Mouse (Mus musculus) embryo, embryonic 9.5 days (tissue): Measurements from ENCODE around the gene Ceacam13.
"Not testable (repeated sequence)": the region's sequence is repeated elsewhere in the genome, so short reads cannot be mapped to it uniquely, and the experiment has no call there.

Source experiments
- DNase-seq: peaks from one replicate; pipeline ENCODE4 v3.0.0-alpha.2; 2017; ENCODE audit errors: extremely low spot score

Ceacam13 gene

GRCm38 (mm10) chr7:18009589-18009988 lies at the start of gene Ceacam13:
Gene Ceacam13 (plus strand): TSS chr7:18009889.
- DNase-seq = no peak

- DNase-seq = no peak
Measured at GRCm38 (mm10) chr7:17971824-17972223, 37.9 kb upstream of the Ceacam13 start, which contains the start of gene Ceacam11. Gene Ceacam11 (plus strand): TSS chr7:17972124.

GRCm38 (mm10) chr7:18001131-18001530 lies 8.6 kb upstream of the Ceacam13 start:
- not testable (repeated sequence) for DNase-seq

GRCm38 (mm10) chr7:18065629-18066028 lies 55.9 kb downstream of the Ceacam13 start, which contains the start of gene Ceacam12:
Gene Ceacam12 (plus strand): TSS chr7:18065929.
- no peak for DNase-seq
